Mouse (Mus musculus) midbrain, embryonic 13.5 days (tissue): ENCODE results near the gene Cnih3. TPM values are rescaled to one million over a fixed set of nuclear protein-coding genes. Genes with fewer than 3 reads are reported as not detected.

ENCODE experiments used
- ATAC-seq: fragments of 200-750 bp; cut with Nextera tagmentation; 2 replicates; pipeline ENCODE4 v1.8.0; 2017; ENCODE audit warnings: mild to moderate bottlenecking, moderate TSS enrichment, moderate library complexity
- H3K27ac ChIP-seq: fragments of 300-500 bp; sonication (generic); 2 replicates; pipeline ENCODE4 v1.5.1; 2015; ENCODE audit warnings: inconsistent platforms, mild to moderate bottlenecking, moderate library complexity
- H3K27me3 ChIP-seq: fragments of 300-500 bp; sonication (generic); 2 replicates; pipeline ENCODE4 v1.6.1; 2015; ENCODE audit warnings: mild to moderate bottlenecking, inconsistent platforms
- H3K36me3 ChIP-seq: fragments of 300-500 bp; sonication (generic); 2 replicates; pipeline ENCODE4 v1.6.1; 2015; ENCODE audit warnings: mild to moderate bottlenecking, inconsistent platforms
- H3K4me1 ChIP-seq: fragments of 300-500 bp; sonication (generic); replicated peaks from 2 replicates; pipeline ENCODE4 v1.6.1; 2015; ENCODE audit warnings: inconsistent platforms
- H3K4me2 ChIP-seq: fragments of 300-500 bp; sonication (generic); replicated peaks from 2 replicates; pipeline ENCODE4 v1.6.1; 2015; ENCODE audit warnings: moderate library complexity, mild to moderate bottlenecking, inconsistent platforms
- H3K4me3 ChIP-seq: fragments of 300-500 bp; sonication (generic); replicated peaks from 2 replicates; pipeline ENCODE4 v1.5.1; 2015; ENCODE audit warnings: mild to moderate bottlenecking, inconsistent platforms
- H3K9ac ChIP-seq: fragments of 300-500 bp; sonication (generic); replicated peaks from 2 replicates; pipeline ENCODE4 v1.6.1; 2015; ENCODE audit warnings: mild to moderate bottlenecking, inconsistent platforms
- H3K9me3 ChIP-seq: fragments of 300-500 bp; sonication (generic); 2 replicates; pipeline ENCODE4 v1.6.1; 2016; ENCODE audit warnings: mild to moderate bottlenecking, inconsistent platforms
- WGBS: fragments of 180-500 bp; shearing (Covaris S2); methylation state at CpG from one replicate; pipeline ENCODE4 v1.1.7; 2015; 5-methylcytosine and 5-hydroxymethylcytosine counted together
- polyA plus RNA-seq: library from polyadenylated mRNA; unstranded; fragments of >200 nt; fragmentation: Nextera tagmentation; extraction: Ambion mirVana; gene quantifications from 2 replicates; pipeline ENCODE4 v1.2.1, GENCODE M21; 2015

The Cnih3 gene
- polyA plus RNA-seq, 1 experiment from 2014 or later: 3.8 TPM

GRCm38 (mm10) chr1:181327636-181328420 is 24.6 kb upstream of the Cnih3 start:
- Histone ChIP-seq H3K4me1 (no peaks in the 10 kb centered on the region), H3K9me3 (no peaks in the 10 kb centered on the region), H3K27me3 (no peaks in the 10 kb centered on the region), H3K36me3 (no peaks in the 10 kb centered on the region), H3K27ac (no peak overlapping the region), H3K9ac (no peak overlapping the region), H3K4me3 (no peak overlapping the region), H3K4me2 (no peak overlapping the region)
- ATAC-seq: no peak
- WGBS: 80% methylated on average over 10 of the region's 10 CpGs

GRCm38 (mm10) chr1:181329110-181329509 is 23.3 kb upstream of the Cnih3 start:
- no peak overlapping the region for H3K27ac ChIP-seq
- H3K27me3 ChIP-seq: no peaks in the 10 kb centered on the region
- H3K36me3 ChIP-seq: no peaks in the 10 kb centered on the region
- H3K4me3 ChIP-seq: no peak overlapping the region
- 86% methylated on average over 3 of the region's 3 CpGs for WGBS
- ATAC-seq: no peak
- H3K9ac ChIP-seq: no peak overlapping the region
- H3K4me1 ChIP-seq: no peaks in the 10 kb centered on the region
- H3K4me2 ChIP-seq: no peak overlapping the region
- no peaks in the 10 kb centered on the region for H3K9me3 ChIP-seq

GRCm38 (mm10) chr1:181332597-181332996 is 19.8 kb upstream of the Cnih3 start:
- ATAC-seq: no peak
- Histone ChIP-seq H3K9ac (no peak overlapping the region), H3K27ac (no peak overlapping the region), H3K4me1 (no peaks in the 10 kb centered on the region), H3K4me3 (no peak overlapping the region), H3K27me3 (no peaks in the 10 kb centered on the region), H3K4me2 (no peak overlapping the region), H3K9me3 (no peaks in the 10 kb centered on the region; the same call in 1 of the 2 replicates), H3K36me3 (no peaks in the 10 kb centered on the region)
- WGBS: 26% methylated on average over 2 of the region's 2 CpGs

GRCm38 (mm10) chr1:181334329-181335018 is 18.0 kb upstream of the Cnih3 start:
- 88% methylated on average over 6 of the region's 6 CpGs for WGBS
- Histone ChIP-seq H3K9ac (no peak overlapping the region), H3K9me3 (no peaks in the 10 kb centered on the region; the same call in 1 of the 2 replicates), H3K27ac (no peak overlapping the region), H3K36me3 (no peaks in the 10 kb centered on the region), H3K4me3 (no peak overlapping the region), H3K4me2 (no peak overlapping the region), H3K4me1 (no peaks in the 10 kb centered on the region), H3K27me3 (no peaks in the 10 kb centered on the region)
- ATAC-seq: no peak

- WGBS: 94% methylated on average over 5 of the region's 5 CpGs
- Histone ChIP-seq H3K36me3 (no peaks in the 10 kb centered on the region), H3K27ac (no peak overlapping the region), H3K9me3 (no peaks in the 10 kb centered on the region; the same call in 1 of the 2 replicates), H3K4me2 (no peak overlapping the region), H3K27me3 (no peaks in the 10 kb centered on the region), H3K4me1 (no peaks in the 10 kb centered on the region), H3K4me3 (no peak overlapping the region), H3K9ac (no peak overlapping the region)
- no peak for ATAC-seq
Observed at GRCm38 (mm10) chr1:181335019-181335365, 17.4 kb upstream of the Cnih3 start.

GRCm38 (mm10) chr1:181335388-181335787 is 17.0 kb upstream of the Cnih3 start:
- H3K27ac ChIP-seq: no peak overlapping the region
- WGBS: 62% methylated on average over 4 of the region's 4 CpGs

GRCm38 (mm10) chr1:181336857-181337256 is 15.6 kb upstream of the Cnih3 start:
- Histone ChIP-seq H3K4me1 (no peaks in the 10 kb centered on the region), H3K27me3 (no peaks in the 10 kb centered on the region), H3K9me3 (no peaks in the 10 kb centered on the region; the same call in 1 of the 2 replicates), H3K4me3 (no peak overlapping the region), H3K36me3 (no peaks in the 10 kb centered on the region), H3K27ac (no peak overlapping the region), H3K9ac (no peak overlapping the region), H3K4me2 (no peak overlapping the region)
- no peak for ATAC-seq
- WGBS: 94% methylated on average over 6 of the region's 6 CpGs

More at GRCm38 (mm10) chr1:181335388-181335787, 17.0 kb upstream of the Cnih3 start:
- no peak for ATAC-seq
- no peaks in the 10 kb centered on the region for H3K36me3 ChIP-seq
- H3K9ac ChIP-seq: no peak overlapping the region
- no peaks in the 10 kb centered on the region for H3K27me3 ChIP-seq
- H3K4me3 ChIP-seq: no peak overlapping the region
- no peaks in the 10 kb centered on the region for H3K4me1 ChIP-seq
- H3K9me3 ChIP-seq: no peaks in the 10 kb centered on the region; the same call in 1 of the 2 replicates
- H3K4me2 ChIP-seq: no peak overlapping the region

GRCm38 (mm10) chr1:181339106-181339505 is 13.3 kb upstream of the Cnih3 start:
- Histone ChIP-seq H3K9me3 (no peaks in the 10 kb centered on the region; the same call in 1 of the 2 replicates), H3K4me3 (no peak overlapping the region), H3K4me1 (no peaks in the 10 kb centered on the region), H3K9ac (no peak overlapping the region), H3K4me2 (no peak overlapping the region), H3K27me3 (no peaks in the 10 kb centered on the region), H3K36me3 (no peaks in the 10 kb centered on the region), H3K27ac (no peak overlapping the region)
- WGBS: 85% methylated on average over 6 of the region's 6 CpGs
- ATAC-seq: no peak

GRCm38 (mm10) chr1:181345547-181345946 is 6.9 kb upstream of the Cnih3 start:
- Histone ChIP-seq H3K9me3 (no peaks in the 10 kb centered on the region), H3K4me3 (no peak overlapping the region), H3K4me2 (no peak overlapping the region), H3K4me1 (no peaks in the 10 kb centered on the region), H3K27me3 (peaks cover 14% of the 10 kb centered on the region), H3K36me3 (no peaks in the 10 kb centered on the region), H3K27ac (no peak overlapping the region), H3K9ac (no peak overlapping the region)
- WGBS: 36% methylated on average over 15 of the region's 15 CpGs
- ATAC-seq: no peak

- Histone ChIP-seq H3K9me3 (no peaks in the 10 kb centered on the region), H3K27me3 (peaks cover 62% of the 10 kb centered on the region), H3K4me2 (peak overlapping the region; percentile 99), H3K4me1 (peaks cover 21% of the 10 kb centered on the region), H3K9ac (peak overlapping the region; percentile 73), H3K36me3 (no peaks in the 10 kb centered on the region), H3K4me3 (peak overlapping the region; percentile 64), H3K27ac (no peak overlapping the region)
- peak; percentile 85; the same call in 1 of the 2 replicates for ATAC-seq
- WGBS: 6% methylated on average over 3 of the region's 3 CpGs
Observed at GRCm38 (mm10) chr1:181352043-181352366, 423 bp upstream of the Cnih3 start.

GRCm38 (mm10) chr1:181353200-181354097 is 1.0 kb downstream of the Cnih3 start:
- Histone ChIP-seq H3K9ac (peak overlapping the region; percentile 73), H3K27ac (no peak overlapping the region), H3K9me3 (no peaks in the 10 kb centered on the region), H3K36me3 (no peaks in the 10 kb centered on the region), H3K4me1 (peaks cover 21% of the 10 kb centered on the region), H3K4me2 (peak overlapping the region; percentile 99), H3K27me3 (peaks cover 56% of the 10 kb centered on the region), H3K4me3 (peak overlapping the region; percentile 64)
- WGBS: 5% methylated on average over 33 of the region's 33 CpGs
- peak; percentile 28 for ATAC-seq

GRCm38 (mm10) chr1:181355683-181356082 is 3.3 kb downstream of the Cnih3 start:
- H3K27me3 ChIP-seq: peaks cover 49% of the 10 kb centered on the region
- no peak overlapping the region for H3K4me3 ChIP-seq
- no peak overlapping the region for H3K4me2 ChIP-seq
- H3K36me3 ChIP-seq: 0 out of 2 replicates have a peak, but pooled peaks cover 2% of the 10 kb centered on the region
- 0 out of 2 replicates have a peak, but pooled peaks cover 3% of the 10 kb centered on the region for H3K9me3 ChIP-seq
- ATAC-seq: no peak
- H3K27ac ChIP-seq: no peak overlapping the region
- H3K9ac ChIP-seq: no peak overlapping the region
- H3K4me1 ChIP-seq: peaks cover 21% of the 10 kb centered on the region
- WGBS: 76% methylated on average over 5 of the region's 5 CpGs
